Mouse (Mus musculus) liver, adult 2 months (tissue): ENCODE measurements around the gene Thbs3. TPM values are rescaled to one million over a fixed set of nuclear protein-coding genes. Genes with fewer than 3 reads are reported as not detected.

Experiments used
- DNase-seq: peaks from one replicate; pipeline ENCODE4 v3.0.0-alpha.2; 2011; ENCODE audit warnings: low read depth, low spot score; ENCODE audit errors: extremely low read depth
- H3K27ac ChIP-seq: fragments of 200-500 bp; replicated peaks from 2 replicates; pipeline ENCODE4 v1.5.1; 2012; ENCODE audit warnings: low read depth, mild to moderate bottlenecking, control low read depth, inconsistent platforms, low read length; ENCODE audit not compliant: insufficient read depth
- H3K27me3 ChIP-seq: fragments of 200-500 bp; 2 replicates; pipeline ENCODE4 v1.6.1; 2012; ENCODE audit warnings: mild to moderate bottlenecking, moderate library complexity, low read length, inconsistent platforms; ENCODE audit not compliant: control insufficient read depth, insufficient read depth
- H3K36me3 ChIP-seq: fragments of 200-500 bp; 2 replicates; pipeline ENCODE4 v1.6.1; 2012; ENCODE audit warnings: low read length, inconsistent platforms; ENCODE audit not compliant: control insufficient read depth, insufficient read depth
- H3K4me1 ChIP-seq: fragments of 200-500 bp; 2 replicates; pipeline ENCODE4 v1.6.1; 2011; ENCODE audit warnings: low read length; ENCODE audit not compliant: control insufficient read depth, insufficient read depth
- H3K4me3 ChIP-seq: fragments of 200-500 bp; 2 replicates; pipeline ENCODE4 v1.5.1; 2011; ENCODE audit warnings: low read depth, mild to moderate bottlenecking, control low read depth, low read length, moderate library complexity; ENCODE audit not compliant: insufficient read depth
- H3K79me2 ChIP-seq: fragments of 200-500 bp; 2 replicates; pipeline ENCODE4 v1.6.1; 2012; ENCODE audit warnings: inconsistent platforms, mild to moderate bottlenecking, low read length, moderate library complexity; ENCODE audit not compliant: control insufficient read depth, insufficient read depth
- H3K9ac ChIP-seq: fragments of 200-500 bp; 2 replicates; pipeline ENCODE4 v1.6.1; 2012; ENCODE audit warnings: low read depth, mild to moderate bottlenecking, control low read depth, inconsistent platforms, low read length
- CTCF ChIP-seq: fragments of 200-500 bp; IDR thresholded peaks from 2 replicates; pipeline ENCODE4 v1.5.1; 2011; ENCODE audit warnings: low read depth, low read length, control low read depth
- POLR2A ChIP-seq: fragments of 200-500 bp; IDR thresholded peaks from 2 replicates; pipeline ENCODE4 v1.6.1; 2011; ENCODE audit warnings: low read length, control low read depth; ENCODE audit not compliant: insufficient read depth; ENCODE audit errors: extremely low read depth
- WGBS: fragments of 180-500 bp; shearing (Covaris S2); methylation state at CpG from one replicate; pipeline ENCODE4 v1.1.7; 2018; 5-methylcytosine and 5-hydroxymethylcytosine counted together
- polyA plus RNA-seq: library from polyadenylated mRNA; depleted of rRNA; stranded (reverse); fragments of >200 nt; gene quantifications from 2 replicates; pipeline ENCODE4 v1.2.3, GENCODE M21; 2012
- total RNA-seq: library from RNA; depleted of rRNA; stranded (reverse); fragments of >200 nt; gene quantifications from 2 replicates; pipeline ENCODE4 v1.2.3, GENCODE M21; 2014

Thbs3 gene
- total and polyA plus RNA-seq, 2 experiments: 0.92 to 1.2 TPM

GRCm38 (mm10) chr3:89219546-89219945 lies 4.6 kb downstream of the Thbs3 start:
- no peak for TF ChIP-seq CTCF
- TF ChIP-seq POLR2A: no peak
- no peak for DNase-seq
- no peak overlapping the region for H3K9ac ChIP-seq
- H3K27ac ChIP-seq: no peak overlapping the region
- no peak overlapping the region for H3K4me3 ChIP-seq
- WGBS: 50% methylated on average over 8 of the region's 8 CpGs
- H3K36me3 ChIP-seq: no peaks in the 10 kb centered on the region
- H3K4me1 ChIP-seq: no peaks in the 10 kb centered on the region
- H3K27me3 ChIP-seq: no peaks in the 10 kb centered on the region
- no peaks in the 10 kb centered on the region for H3K79me2 ChIP-seq

- Histone ChIP-seq H3K79me2 (no peaks in the 10 kb centered on the region), H3K36me3 (no peaks in the 10 kb centered on the region), H3K4me3 (no peak overlapping the region), H3K4me1 (no peaks in the 10 kb centered on the region), H3K27me3 (no peaks in the 10 kb centered on the region), H3K9ac (no peak overlapping the region), H3K27ac (no peak overlapping the region)
- no peak for DNase-seq
- TF ChIP-seq CTCF (no peak), POLR2A (no peak)
- 95% methylated on average over 5 of the region's 5 CpGs for WGBS
These were observed 6.2 kb downstream of the Thbs3 start for GRCm38 (mm10) chr3:89221167-89221566.

DNA sequence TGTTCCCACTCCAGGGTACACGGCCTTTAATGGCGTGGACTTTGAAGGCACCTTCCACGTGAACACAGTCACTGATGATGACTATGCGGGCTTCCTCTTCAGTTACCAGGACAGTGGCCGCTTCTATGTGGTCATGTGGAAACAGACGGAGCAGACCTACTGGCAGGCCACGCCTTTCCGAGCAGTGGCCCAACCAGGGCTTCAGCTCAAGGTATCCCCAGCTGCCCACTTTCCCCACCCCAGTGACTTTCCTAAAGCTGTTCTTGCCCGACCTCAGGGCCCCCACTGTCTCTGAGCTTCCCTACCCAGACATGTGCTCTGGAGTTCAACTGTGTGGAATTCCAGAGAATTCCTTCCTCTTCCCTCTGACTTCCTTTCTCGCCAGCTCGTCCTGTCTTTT lies 9.8 kb downstream of the Thbs3 start:
- no peak overlapping the region for H3K9ac ChIP-seq
- H3K27ac ChIP-seq: no peak overlapping the region
- H3K79me2 ChIP-seq: no peaks in the 10 kb centered on the region
- WGBS: 88% methylated on average over 11 of the region's 11 CpGs
- no peak for TF ChIP-seq CTCF
- TF ChIP-seq POLR2A: no peak
- H3K4me1 ChIP-seq: peaks cover 3% of the 10 kb centered on the region; the same call in 1 of the 2 replicates
- DNase-seq: no peak
- H3K36me3 ChIP-seq: no peaks in the 10 kb centered on the region
- H3K4me3 ChIP-seq: no peak overlapping the region
- 0 out of 2 replicates have a peak, but pooled peaks cover 2% of the 10 kb centered on the region for H3K27me3 ChIP-seq

GRCm38 (mm10) chr3:89225321-89225815 lies 10.4 kb downstream of the Thbs3 start:
- no peaks in the 10 kb centered on the region for H3K79me2 ChIP-seq
- 0 out of 2 replicates have a peak, but pooled peaks cover 2% of the 10 kb centered on the region for H3K27me3 ChIP-seq
- TF ChIP-seq CTCF (no peak), POLR2A (no peak)
- H3K4me1 ChIP-seq: peaks cover 3% of the 10 kb centered on the region; the same call in 1 of the 2 replicates
- 83% methylated on average over 12 of the region's 12 CpGs for WGBS
- DNase-seq: no peak
- no peak overlapping the region for H3K4me3 ChIP-seq
- H3K9ac ChIP-seq: no peak overlapping the region
- no peak overlapping the region for H3K27ac ChIP-seq
- no peaks in the 10 kb centered on the region for H3K36me3 ChIP-seq

GRCm38 (mm10) chr3:89225918-89226317 lies 10.9 kb downstream of the Thbs3 start:
- no peak overlapping the region for H3K27ac ChIP-seq
- no peaks in the 10 kb centered on the region for H3K36me3 ChIP-seq
- H3K27me3 ChIP-seq: 0 out of 2 replicates have a peak, but pooled peaks cover 2% of the 10 kb centered on the region
- H3K9ac ChIP-seq: no peak overlapping the region
- H3K79me2 ChIP-seq: no peaks in the 10 kb centered on the region
- 87% methylated on average over 4 of the region's 4 CpGs for WGBS
- H3K4me1 ChIP-seq: peaks cover 3% of the 10 kb centered on the region; the same call in 1 of the 2 replicates
- DNase-seq: no peak
- H3K4me3 ChIP-seq: no peak overlapping the region
- TF ChIP-seq POLR2A: no peak
- no peak for TF ChIP-seq CTCF

DNA sequence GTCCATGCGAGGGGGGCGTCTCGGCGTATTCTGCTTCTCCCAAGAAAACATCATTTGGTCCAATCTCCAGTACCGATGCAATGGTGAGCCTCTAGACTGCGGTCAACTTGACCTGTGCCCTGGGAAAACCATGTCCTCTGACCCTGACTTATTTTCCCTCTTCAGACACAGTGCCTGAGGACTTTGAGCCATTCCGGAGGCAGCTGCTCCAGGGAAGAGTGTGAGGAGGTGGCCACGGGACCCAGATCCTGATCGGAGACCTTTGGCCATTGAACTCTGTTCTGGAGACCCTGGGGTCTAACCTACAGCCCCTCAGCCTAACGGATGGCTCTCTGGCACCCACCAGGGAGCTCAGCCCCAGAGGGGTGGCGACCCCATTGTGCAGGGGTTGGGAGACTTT lies 11.4 kb downstream of the Thbs3 start:
- H3K4me1 ChIP-seq: peaks cover 3% of the 10 kb centered on the region; the same call in 1 of the 2 replicates
- 68% methylated on average over 11 of the region's 11 CpGs for WGBS

More for the DNA sequence above, 11.4 kb downstream of the Thbs3 start:
- Histone ChIP-seq H3K9ac (no peak overlapping the region), H3K27ac (no peak overlapping the region), H3K36me3 (no peaks in the 10 kb centered on the region), H3K4me3 (no peak overlapping the region), H3K27me3 (0 out of 2 replicates have a peak, but pooled peaks cover 2% of the 10 kb centered on the region), H3K79me2 (no peaks in the 10 kb centered on the region)
- DNase-seq: no peak
- no peak for TF ChIP-seq POLR2A
- no peak for TF ChIP-seq CTCF
